11 mouse cellular contexts compared by ENCODE assay signal in genomic region chr9:110990204-110990603, GRCm38 (mm10). TPM values are rescaled to one million over a fixed set of nuclear protein-coding genes. Genes with fewer than 3 reads are reported as not detected.
DNase-seq lines count a peak whose midpoint lies in the region; ATAC-seq and TF ChIP-seq lines count a peak whose summit lies in the region.
"Had no signal": no experiment of that assay in that cellular context is flagged by ENCODE, and none has a peak within 500 bp of the region (broad histone marks: within the 10 kb centered on the region; RNA-seq: fewer than 3 reads in every experiment).

Gene Rtp3 (minus strand): TSS chr9:110990583.

- no peaks in the 10 kb centered on the region for H3K36me3 ChIP-seq in kidney, adult 2 months (ENCODE audit: control insufficient read depth, insufficient read depth, low read length)
- H3K36me3 ChIP-seq in kidney, embryonic 14.5 days (ENCODE audit: control insufficient read depth, insufficient read depth, low read length): no peaks in the 10 kb centered on the region
- peaks cover 4% of the 10 kb centered on the region for H3K36me3 ChIP-seq in liver, embryonic 12.5 days
- no peaks in the 10 kb centered on the region for H3K36me3 ChIP-seq in midbrain, embryonic 13.5 days
- H3K36me3 ChIP-seq: heart, embryonic 13.5 days; limb, embryonic 15.5 days had no signal

- H3K9me3 ChIP-seq in kidney, embryonic 14.5 days (ENCODE audit: control insufficient read depth, low read length): no peaks in the 10 kb centered on the region
- H3K9me3 ChIP-seq in liver, embryonic 12.5 days (replicated peaks): no peaks in the 10 kb centered on the region
- no peaks in the 10 kb centered on the region for H3K9me3 ChIP-seq in midbrain, embryonic 13.5 days
- H3K9me3 ChIP-seq: heart, embryonic 13.5 days; limb, embryonic 15.5 days had no signal

- H3K4me2 ChIP-seq in kidney, embryonic 14.5 days (replicated peaks; ENCODE audit: low read depth, low read length): no peak within 1 kb of the TSS
- peak within 1 kb of the TSS; percentile 36 for H3K4me2 ChIP-seq in liver, embryonic 12.5 days
- H3K4me2 ChIP-seq in midbrain, embryonic 13.5 days (replicated peaks): no peak within 1 kb of the TSS
- H3K4me2 ChIP-seq: heart, embryonic 13.5 days; limb, embryonic 15.5 days had no signal

- 55% methylated on average over 6 of the region's 6 CpGs for WGBS in kidney, adult 2 months
- WGBS in kidney, embryonic 14.5 days: 66% methylated on average over 6 of the region's 6 CpGs
- WGBS in liver, embryonic 12.5 days (ENCODE audit: insufficient replicate concordance): 29% methylated on average over 6 of the region's 6 CpGs
- 67% methylated on average over 6 of the region's 6 CpGs for WGBS in midbrain, embryonic 13.5 days

- peaks cover 4% of the 10 kb centered on the region for H3K4me1 ChIP-seq in kidney, adult 2 months (ENCODE audit: control insufficient read depth, insufficient read depth, low read length)
- no peaks in the 10 kb centered on the region for H3K4me1 ChIP-seq in kidney, embryonic 14.5 days (ENCODE audit: control insufficient read depth, insufficient read depth, low read length)
- H3K4me1 ChIP-seq in liver, embryonic 12.5 days: peaks cover 14% of the 10 kb centered on the region
- 0 out of 2 replicates have a peak, but pooled peaks cover 2% of the 10 kb centered on the region for H3K4me1 ChIP-seq in midbrain, embryonic 13.5 days (replicated peaks)

- no peak for TF ChIP-seq POLR2A in kidney, adult 2 months (IDR thresholded peaks at IDR 0.05; ENCODE audit: low read depth, low read length)

- no peak for ATAC-seq in kidney, embryonic 14.5 days (ENCODE audit: low FRiP score, low TSS enrichment)
- ATAC-seq in liver, embryonic 12.5 days: no peak
- no peak for ATAC-seq in midbrain, embryonic 13.5 days

- H3K27ac ChIP-seq in kidney, adult 2 months (ENCODE audit: insufficient read depth, low read depth, low read length): peak within 1 kb of the TSS; percentile 74
- no peak within 1 kb of the TSS for H3K27ac ChIP-seq in kidney, embryonic 14.5 days (ENCODE audit: low read depth, low read length)
- peak within 1 kb of the TSS; percentile 64 for H3K27ac ChIP-seq in liver, embryonic 12.5 days
- H3K27ac ChIP-seq in midbrain, embryonic 13.5 days: no peak within 1 kb of the TSS
- H3K27ac ChIP-seq: heart, embryonic 13.5 days; limb, embryonic 15.5 days had no signal

- peak within 1 kb of the TSS; percentile 53 for H3K4me3 ChIP-seq in kidney, adult 2 months (ENCODE audit: insufficient read depth, low read depth, low read length)
- no peak within 1 kb of the TSS for H3K4me3 ChIP-seq in kidney, embryonic 14.5 days (ENCODE audit: low read length)
- peak within 1 kb of the TSS; percentile 27 for H3K4me3 ChIP-seq in liver, embryonic 12.5 days
- no peak within 1 kb of the TSS for H3K4me3 ChIP-seq in midbrain, embryonic 13.5 days (replicated peaks)
- H3K4me3 ChIP-seq: heart, embryonic 13.5 days; limb, embryonic 15.5 days had no signal

- DNase-seq in kidney, adult 2 months: peak; percentile 87
- DNase-seq in heart, postnatal 14 days: peak; percentile 42 to 57
- DNase-seq in lung, postnatal 36 days: peak; percentile 87
- no peak for DNase-seq in spleen, postnatal 14 days (ENCODE audit: low spot score in 2 of 2)
- DNase-seq in testis, postnatal 14 days (ENCODE audit: low spot score): no peak
- DNase-seq: right cerebral cortex, postnatal 4 days had no signal

- TF ChIP-seq CTCF in kidney, adult 2 months (conservative IDR thresholded peaks at IDR 0.05; ENCODE audit: insufficient read depth, insufficient read length, low read depth, low read length): no peak

- H3K9ac ChIP-seq in kidney, embryonic 14.5 days (ENCODE audit: low read depth, low read length): no peak within 1 kb of the TSS
- H3K9ac ChIP-seq in liver, embryonic 12.5 days: peak within 1 kb of the TSS; percentile 5; the same call in 1 of the 2 replicates
- H3K9ac ChIP-seq in midbrain, embryonic 13.5 days (replicated peaks): no peak within 1 kb of the TSS
- H3K9ac ChIP-seq: heart, embryonic 13.5 days; limb, embryonic 15.5 days had no signal

- no peaks in the 10 kb centered on the region for H3K27me3 ChIP-seq in kidney, adult 2 months (replicated peaks; ENCODE audit: control insufficient read depth, insufficient read depth, low read length)
- no peaks in the 10 kb centered on the region for H3K27me3 ChIP-seq in kidney, embryonic 14.5 days (ENCODE audit: control insufficient read depth, insufficient read depth, low read length)
- no peaks in the 10 kb centered on the region; the same call in 1 of the 2 replicates for H3K27me3 ChIP-seq in liver, embryonic 12.5 days (replicated peaks)
- H3K27me3 ChIP-seq in midbrain, embryonic 13.5 days: no peaks in the 10 kb centered on the region
- H3K27me3 ChIP-seq: heart, embryonic 13.5 days; limb, embryonic 15.5 days had no signal

- intact Hi-C loops in heart, postnatal 14 days (cut with DNase I): no loop called here

RNA-seq across cellular contexts. Expression of gene Rtp3, which starts in this region (rescaled TPM):
- polyA plus RNA-seq in kidney, adult 2 months (2012; rRNA removed): 9.8 and 11.4 TPM in 2 replicates
- polyA plus RNA-seq in kidney, embryonic 14.5 days (2014; fragmentation: Nextera tagmentation; extraction: Ambion mirVana): 0.32 TPM in 1 of 2 replicates, not detected in the other
- total RNA-seq in heart, postnatal 14 days (2021): 1 to 10 TPM; 3.0 to 5.2 TPM
- 6.7 and 8.1 TPM in 2 replicates for polyA plus RNA-seq in liver, embryonic 12.5 days (2016; fragmentation: Nextera tagmentation; extraction: Ambion mirVana)
- polyA plus RNA-seq in midbrain, embryonic 13.5 days (2015; fragmentation: Nextera tagmentation; extraction: Ambion mirVana): not detected in 2 replicates
- polyA plus RNA-seq: limb, embryonic 15.5 days had no signal

Comparison
In these comparisons a context has a peak if more than half of its experiments do, and no peak if none do; other contexts are left out.
1. H3K27ac ChIP-seq: peak in kidney, adult 2 months (single experiment) and liver, embryonic 12.5 days (single experiment); none in kidney, embryonic 14.5 days (single experiment) and midbrain, embryonic 13.5 days (single experiment).
2. H3K4me3 ChIP-seq: peak in kidney, adult 2 months (single experiment) and liver, embryonic 12.5 days (single experiment); none in kidney, embryonic 14.5 days (single experiment) and midbrain, embryonic 13.5 days (single experiment).
3. DNase-seq: peak in kidney, adult 2 months (single experiment), heart, postnatal 14 days (2 of 2) and lung, postnatal 36 days (single experiment); none in spleen, postnatal 14 days (0 of 2) and testis, postnatal 14 days (single experiment).